Mouse (Mus musculus): ENCODE measurements around the gene Mpo. TPM values are rescaled to one million over a fixed set of nuclear protein-coding genes. Genes with fewer than 3 reads are reported as not detected.

Gene Mpo
- polyA plus RNA-seq, 1 experiment from 2014 or later: not detected

- in situ Hi-C loops (cut with MboI; ENCODE audit: low pct_unique_long_range_greater_than_20kb): no loop called here
- POLR2A ChIA-PET: no interaction called here
- DNase-seq (ENCODE audit: low read depth, low spot score) (no peak), ATAC-seq (no peak)
- CTCF ChIA-PET: no interaction called here
- H3K27me3 ChIP-seq: peaks cover 2% of the 10 kb centered on the region
- TF ChIP-seq CTCF (IDR thresholded peaks at IDR 0.05): no peak
These were observed 54.5 kb downstream of the Mpo start for GRCm38 (mm10) chr11:87847884-87848283.

DNA sequence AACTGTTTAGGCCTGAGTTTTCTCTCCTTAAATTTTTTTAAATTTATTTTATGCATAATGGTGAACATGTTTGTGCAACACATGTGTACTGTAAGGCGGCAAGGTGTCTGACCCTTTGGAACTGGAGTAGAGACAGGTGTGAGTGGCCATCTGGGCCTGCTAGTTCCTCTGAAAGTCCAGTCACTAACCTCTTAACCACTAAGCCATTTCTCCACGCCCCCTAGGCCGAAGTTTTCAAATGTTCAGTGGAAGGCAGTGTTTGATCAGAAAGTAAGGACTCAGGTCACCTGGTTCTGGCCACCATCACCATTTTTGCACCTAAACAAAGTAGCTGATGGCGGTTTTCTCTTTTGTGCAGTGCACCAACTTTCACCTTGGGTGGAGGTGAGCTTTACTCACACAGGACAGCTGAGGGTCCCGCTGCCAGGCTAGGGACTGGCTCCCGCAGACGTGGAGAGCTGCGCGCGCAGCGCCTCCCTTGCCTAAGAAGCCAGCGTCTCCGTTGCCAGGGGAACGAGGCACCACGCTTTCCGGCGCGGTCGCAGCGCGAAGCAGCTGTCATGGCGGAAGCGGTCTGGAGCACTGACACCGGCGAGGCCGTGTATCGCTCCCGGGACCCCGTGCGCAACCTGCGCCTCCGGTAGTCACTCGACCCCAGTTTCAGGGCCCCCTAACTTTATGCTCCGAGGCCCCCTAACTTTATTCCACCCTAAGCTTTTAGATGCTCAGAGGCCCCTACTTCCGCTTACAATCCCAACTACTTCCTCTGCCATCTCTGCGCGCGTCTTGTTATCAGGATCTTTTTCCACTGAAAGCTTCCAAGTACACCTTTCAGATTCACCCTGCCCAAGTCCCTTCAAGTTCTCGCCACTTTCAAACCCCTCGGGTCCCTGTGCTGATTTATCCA is 59.6 kb downstream of the Mpo start, which contains the start of gene Mks1:
TSS of gene Mks1 (plus strand) at position 526 of the 907 bp plus-strand sequence.
- in situ Hi-C loops (cut with MboI; ENCODE audit: low pct_unique_long_range_greater_than_20kb): no loop called here
- CTCF ChIA-PET: no interaction called here
- ATAC-seq: peak; percentile 67
- no peak for DNase-seq (ENCODE audit: low read depth, low spot score)
- POLR2A ChIA-PET: no interaction called here
- no peak for TF ChIP-seq CTCF (IDR thresholded peaks at IDR 0.05)
- no peaks in the 10 kb centered on the region for H3K27me3 ChIP-seq

DNA sequence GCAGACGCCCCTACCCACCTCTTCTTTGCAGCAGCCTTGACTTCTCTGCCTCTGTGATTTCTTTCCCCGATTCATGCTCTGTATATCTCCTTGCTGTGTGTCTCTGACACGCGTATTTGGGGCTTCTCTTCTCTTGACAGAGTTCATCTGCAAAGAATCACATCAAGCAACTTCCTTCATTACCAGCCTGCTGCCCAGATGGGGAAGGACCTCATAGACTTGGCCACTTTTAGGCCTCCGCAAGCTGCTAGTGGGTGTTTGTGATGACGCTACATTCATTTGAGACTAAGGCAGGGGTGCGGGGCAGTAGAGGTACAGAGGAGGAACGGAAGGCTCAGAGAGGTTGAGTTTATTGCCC is 60.2 kb downstream of the Mpo start:
- ChIA-PET CTCF (no interaction called here), POLR2A (no interaction called here)
- TF ChIP-seq CTCF (IDR thresholded peaks at IDR 0.05): no peak
- H3K27me3 ChIP-seq: no peaks in the 10 kb centered on the region
- in situ Hi-C loops (cut with MboI; ENCODE audit: low pct_unique_long_range_greater_than_20kb): no loop called here
- no peak for ATAC-seq
- no peak for DNase-seq (ENCODE audit: low read depth, low spot score)

Other genes starting within 250 kb of the Mpo start
- gene Gm11492, start 226.9 kb upstream of the Mpo start, polyA plus RNA-seq (2021): not detected
- gene Sept4, start 224.7 kb upstream of the Mpo start, polyA plus RNA-seq (2021): 458 TPM
- 53.2 TPM for gene Mtmr4, start 201.4 kb upstream of the Mpo start, polyA plus RNA-seq (2021)
- 0.04 TPM for gene Hsf5, start 176.4 kb upstream of the Mpo start, polyA plus RNA-seq (2021)
- gene Rnf43, start 130.9 kb upstream of the Mpo start, polyA plus RNA-seq (2021): 6.0 TPM
- gene Supt4a, start 56.0 kb upstream of the Mpo start, polyA plus RNA-seq (2021): 99.6 TPM
- gene Tspoap1, start 33.0 kb upstream of the Mpo start, polyA plus RNA-seq (2021): 9.5 TPM
- not detected for gene Lpo, start 34.7 kb downstream of the Mpo start, polyA plus RNA-seq (2021)
- 6.0 TPM for gene Mks1, start 59.6 kb downstream of the Mpo start, polyA plus RNA-seq (2021)
- gene Epx, start 82.0 kb downstream of the Mpo start, polyA plus RNA-seq (2021): not detected
- not detected for gene Olfr462, start 98.7 kb downstream of the Mpo start, polyA plus RNA-seq (2021)
- not detected for gene Olfr463, start 103.8 kb downstream of the Mpo start, polyA plus RNA-seq (2021)
- gene Olfr464, start 127.4 kb downstream of the Mpo start, polyA plus RNA-seq (2021): not detected
- gene Dynll2, start 194.0 kb downstream of the Mpo start, polyA plus RNA-seq (2021): 150 TPM

All from Patski (cell line).